Mouse (Mus musculus): Measurements from ENCODE around the gene Emid1. TPM values are rescaled to one million over a fixed set of nuclear protein-coding genes. Genes with fewer than 3 reads are reported as not detected.

Gene Emid1
- polyA plus RNA-seq, 1 experiment from 2014 or later: 27.6 TPM

GRCm38 (mm10) chr11:5181850-5182404 lies 29.9 kb upstream of the Emid1 start:
- no peak overlapping the region for H3K4me3 ChIP-seq
- H3K27ac ChIP-seq: no peak overlapping the region
- no peak overlapping the region for H3K4me2 ChIP-seq (replicated peaks)
- WGBS: 21% methylated on average over 13 of the region's 13 CpGs
- no peaks in the 10 kb centered on the region for H3K36me3 ChIP-seq
- no peak overlapping the region for H3K9ac ChIP-seq
- no peaks in the 10 kb centered on the region for H3K9me3 ChIP-seq
- H3K4me1 ChIP-seq: peaks cover 9% of the 10 kb centered on the region
- H3K27me3 ChIP-seq (replicated peaks): no peaks in the 10 kb centered on the region
- no peak for ATAC-seq (ENCODE audit: low FRiP score, low read depth)

GRCm38 (mm10) chr11:5179391-5179790 lies 27.3 kb upstream of the Emid1 start:
- Histone ChIP-seq H3K4me1 (peaks cover 4% of the 10 kb centered on the region), H3K9me3 (no peaks in the 10 kb centered on the region), H3K27ac (no peak overlapping the region), H3K9ac (no peak overlapping the region), H3K27me3 (replicated peaks) (no peaks in the 10 kb centered on the region), H3K4me3 (no peak overlapping the region), H3K36me3 (no peaks in the 10 kb centered on the region), H3K4me2 (replicated peaks) (no peak overlapping the region)
- ATAC-seq (ENCODE audit: low FRiP score, low read depth): no peak
- WGBS: 43% methylated on average over 8 of the region's 8 CpGs

- H3K4me3 ChIP-seq: no peak overlapping the region
- H3K27ac ChIP-seq: no peak overlapping the region
- no peak for ATAC-seq (ENCODE audit: low FRiP score, low read depth)
Measured at GRCm38 (mm10) chr11:5177171-5177570, 25.1 kb upstream of the Emid1 start.

GRCm38 (mm10) chr11:5176685-5177084 lies 24.6 kb upstream of the Emid1 start:
- ATAC-seq (ENCODE audit: low FRiP score, low read depth): no peak
- H3K27me3 ChIP-seq (replicated peaks): no peaks in the 10 kb centered on the region
- H3K36me3 ChIP-seq: no peaks in the 10 kb centered on the region
- 72% methylated on average over 8 of the region's 8 CpGs for WGBS
- H3K4me1 ChIP-seq: no peaks in the 10 kb centered on the region
- H3K9me3 ChIP-seq: no peaks in the 10 kb centered on the region
- H3K27ac ChIP-seq: no peak overlapping the region
- H3K4me2 ChIP-seq (replicated peaks): no peak overlapping the region
- H3K9ac ChIP-seq: no peak overlapping the region
- no peak overlapping the region for H3K4me3 ChIP-seq

More at GRCm38 (mm10) chr11:5177171-5177570, 25.1 kb upstream of the Emid1 start:
- Histone ChIP-seq H3K4me1 (no peaks in the 10 kb centered on the region), H3K27me3 (replicated peaks) (no peaks in the 10 kb centered on the region), H3K9me3 (no peaks in the 10 kb centered on the region), H3K9ac (no peak overlapping the region), H3K36me3 (no peaks in the 10 kb centered on the region), H3K4me2 (replicated peaks) (no peak overlapping the region)
- WGBS: 79% methylated on average over 12 of the region's 12 CpGs

- no peaks in the 10 kb centered on the region for H3K9me3 ChIP-seq
- no peak overlapping the region for H3K9ac ChIP-seq
- H3K4me3 ChIP-seq: no peak overlapping the region
- no peak overlapping the region for H3K27ac ChIP-seq
- no peaks in the 10 kb centered on the region for H3K36me3 ChIP-seq
- no peak overlapping the region for H3K4me2 ChIP-seq (replicated peaks)
- no peak for ATAC-seq (ENCODE audit: low FRiP score, low read depth)
- no peaks in the 10 kb centered on the region for H3K27me3 ChIP-seq (replicated peaks)
- WGBS: 94% methylated on average over 2 of the region's 2 CpGs
- H3K4me1 ChIP-seq: no peaks in the 10 kb centered on the region
Measured at GRCm38 (mm10) chr11:5175866-5176265, 23.8 kb upstream of the Emid1 start.

GRCm38 (mm10) chr11:5175141-5175540 lies 23.1 kb upstream of the Emid1 start:
- Histone ChIP-seq H3K27me3 (replicated peaks) (no peaks in the 10 kb centered on the region), H3K27ac (no peak overlapping the region), H3K36me3 (no peaks in the 10 kb centered on the region), H3K9me3 (no peaks in the 10 kb centered on the region), H3K9ac (no peak overlapping the region), H3K4me1 (no peaks in the 10 kb centered on the region), H3K4me3 (no peak overlapping the region), H3K4me2 (replicated peaks) (no peak overlapping the region)
- no peak for ATAC-seq (ENCODE audit: low FRiP score, low read depth)
- WGBS: 93% methylated on average over 7 of the region's 7 CpGs

- Histone ChIP-seq H3K4me2 (replicated peaks) (no peak overlapping the region), H3K4me3 (no peak overlapping the region), H3K36me3 (no peaks in the 10 kb centered on the region), H3K27ac (no peak overlapping the region), H3K9me3 (no peaks in the 10 kb centered on the region), H3K4me1 (peaks cover under 1% of the 10 kb centered on the region; the same call in 1 of the 2 replicates), H3K9ac (no peak overlapping the region), H3K27me3 (replicated peaks) (no peaks in the 10 kb centered on the region)
- no peak for ATAC-seq (ENCODE audit: low FRiP score, low read depth)
- 57% methylated on average over 3 of the region's 3 CpGs for whole genome bisulfite sequencing
Measured at GRCm38 (mm10) chr11:5172861-5173260, 20.8 kb upstream of the Emid1 start.

GRCm38 (mm10) chr11:5167311-5167710 lies 15.3 kb upstream of the Emid1 start:
- Histone ChIP-seq H3K4me1 (peaks cover 25% of the 10 kb centered on the region), H3K9me3 (no peaks in the 10 kb centered on the region), H3K36me3 (no peaks in the 10 kb centered on the region), H3K27me3 (replicated peaks) (peaks cover 4% of the 10 kb centered on the region; the same call in 1 of the 2 replicates), H3K9ac (no peak overlapping the region), H3K4me2 (replicated peaks) (no peak overlapping the region), H3K27ac (no peak overlapping the region), H3K4me3 (no peak overlapping the region)
- 67% methylated on average over 9 of the region's 9 CpGs for WGBS
- no peak for ATAC-seq (ENCODE audit: low FRiP score, low read depth)

GRCm38 (mm10) chr11:5165471-5165916 lies 13.4 kb upstream of the Emid1 start:
- peaks cover 25% of the 10 kb centered on the region for H3K4me1 ChIP-seq
- H3K27ac ChIP-seq: no peak overlapping the region
- no peak overlapping the region for H3K9ac ChIP-seq
- ATAC-seq (ENCODE audit: low FRiP score, low read depth): peak; percentile 70
- peaks cover 4% of the 10 kb centered on the region; the same call in 1 of the 2 replicates for H3K27me3 ChIP-seq (replicated peaks)
- H3K4me3 ChIP-seq: no peak overlapping the region
- no peak overlapping the region for H3K4me2 ChIP-seq (replicated peaks)
- peaks cover 5% of the 10 kb centered on the region for H3K9me3 ChIP-seq
- H3K36me3 ChIP-seq: no peaks in the 10 kb centered on the region
- 17% methylated on average over 8 of the region's 8 CpGs for WGBS

GRCm38 (mm10) chr11:5164310-5164709 lies 12.3 kb upstream of the Emid1 start:
- H3K4me1 ChIP-seq: peaks cover 25% of the 10 kb centered on the region
- peaks cover 5% of the 10 kb centered on the region for H3K9me3 ChIP-seq
- WGBS: 28% methylated on average over 8 of the region's 8 CpGs
- ATAC-seq (ENCODE audit: low FRiP score, low read depth): no peak
- no peaks in the 10 kb centered on the region for H3K36me3 ChIP-seq
- no peak overlapping the region for H3K9ac ChIP-seq
- H3K27me3 ChIP-seq (replicated peaks): peaks cover 4% of the 10 kb centered on the region; the same call in 1 of the 2 replicates
- no peak overlapping the region for H3K4me2 ChIP-seq (replicated peaks)
- H3K27ac ChIP-seq: no peak overlapping the region
- no peak overlapping the region for H3K4me3 ChIP-seq

GRCm38 (mm10) chr11:5163421-5163820 lies 11.4 kb upstream of the Emid1 start:
- Histone ChIP-seq H3K4me2 (replicated peaks) (no peak overlapping the region), H3K27ac (no peak overlapping the region), H3K27me3 (replicated peaks) (peaks cover 4% of the 10 kb centered on the region; the same call in 1 of the 2 replicates), H3K4me3 (no peak overlapping the region), H3K4me1 (peaks cover 25% of the 10 kb centered on the region), H3K36me3 (no peaks in the 10 kb centered on the region), H3K9ac (no peak overlapping the region), H3K9me3 (peaks cover 5% of the 10 kb centered on the region)
- 95% methylated on average over 8 of the region's 8 CpGs for WGBS
- ATAC-seq (ENCODE audit: low FRiP score, low read depth): no peak

- Histone ChIP-seq H3K9ac (no peak overlapping the region), H3K4me2 (replicated peaks) (no peak overlapping the region), H3K4me3 (no peak overlapping the region), H3K27me3 (replicated peaks) (peaks cover 4% of the 10 kb centered on the region; the same call in 1 of the 2 replicates), H3K36me3 (no peaks in the 10 kb centered on the region), H3K9me3 (peaks cover 5% of the 10 kb centered on the region), H3K4me1 (peaks cover 11% of the 10 kb centered on the region; the same call in 1 of the 2 replicates), H3K27ac (no peak overlapping the region)
- WGBS: 70% methylated on average over 17 of the region's 17 CpGs
- ATAC-seq (ENCODE audit: low FRiP score, low read depth): no peak
Measured at GRCm38 (mm10) chr11:5160722-5161485, 8.8 kb upstream of the Emid1 start.
